Mouse (Mus musculus) R1 (cell line): ENCODE data around the gene Aldh1l2.
"Not testable (repeated sequence)": the region's sequence is repeated elsewhere in the genome, so short reads cannot be mapped to it uniquely, and the experiment has no call there.

Experiments
- DNase-seq: peaks from one replicate; pipeline ENCODE4 v3.0.0-alpha.2; 2018; ENCODE audit warnings: low read depth, low spot score

Aldh1l2 gene

DNA sequence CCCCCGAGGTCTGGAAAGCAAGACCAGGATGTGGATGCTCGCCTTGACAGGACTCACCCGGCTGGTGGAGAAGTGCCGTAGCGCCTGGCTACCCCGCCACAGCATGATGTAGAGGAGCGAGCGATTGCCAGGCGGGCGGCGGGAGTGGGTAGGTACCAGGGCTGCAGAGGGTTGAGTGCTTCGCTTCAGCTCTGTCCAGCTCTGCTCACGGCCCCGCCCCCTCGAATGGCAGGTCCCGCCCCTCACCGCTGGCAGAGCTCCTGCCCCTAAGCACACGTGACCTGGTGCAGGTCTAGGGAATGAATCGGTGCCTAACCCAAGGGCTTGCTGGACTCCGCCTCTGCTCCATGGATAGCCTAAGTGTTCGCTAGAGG is at the start of gene Aldh1l2:
Gene Aldh1l2, minus strand, starts transcription at position 231 of the 374 bp plus-strand sequence.
- peak; percentile 90 for DNase-seq

DNA sequence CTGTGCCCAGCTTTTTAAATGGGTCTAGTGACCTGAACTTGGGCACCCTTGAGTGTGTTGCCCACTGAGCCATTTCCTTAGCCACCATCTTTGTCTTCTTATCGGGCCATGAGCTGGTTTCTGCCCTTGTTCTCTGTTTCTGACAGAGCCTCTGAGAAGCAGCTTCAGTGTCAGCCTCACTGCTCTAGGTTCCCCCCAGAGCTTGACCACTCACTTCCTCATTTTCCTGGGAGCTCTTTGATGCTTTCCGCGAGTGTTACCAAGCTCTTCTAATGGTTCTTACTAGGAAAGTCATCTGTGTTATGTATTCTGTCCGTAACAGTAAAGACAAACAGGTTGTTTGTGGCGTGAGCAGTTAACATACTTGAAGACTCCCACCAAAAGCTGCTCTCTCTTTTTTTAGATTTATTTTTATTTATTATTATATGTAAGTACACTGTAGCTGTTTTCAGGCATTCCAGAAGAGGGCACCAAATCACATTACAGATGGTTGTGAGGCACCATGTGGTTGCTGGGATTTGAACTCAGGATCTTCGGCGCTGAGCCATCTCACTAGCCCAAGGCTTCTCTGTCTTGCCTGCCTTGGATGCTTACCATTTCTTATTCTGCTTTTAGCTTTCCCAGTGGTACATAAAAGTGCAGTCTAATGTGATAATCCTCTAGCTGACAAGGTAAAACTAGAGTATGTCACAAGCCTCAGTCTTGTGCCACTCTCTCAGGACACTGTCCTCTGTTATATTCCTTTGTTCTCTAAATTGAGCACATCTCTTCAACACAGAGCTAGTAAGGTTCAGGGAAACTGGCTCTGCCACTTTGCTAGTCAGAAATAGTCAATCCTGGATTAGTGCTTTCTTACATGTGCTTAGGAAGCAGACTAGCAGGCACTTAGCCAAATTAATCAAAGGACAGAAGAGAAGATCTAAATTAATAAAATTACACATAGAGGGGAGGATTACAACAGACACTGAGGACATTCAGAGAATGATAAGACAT is 31.8 kb upstream of the Aldh1l2 start:
- no peak for DNase-seq

DNA sequence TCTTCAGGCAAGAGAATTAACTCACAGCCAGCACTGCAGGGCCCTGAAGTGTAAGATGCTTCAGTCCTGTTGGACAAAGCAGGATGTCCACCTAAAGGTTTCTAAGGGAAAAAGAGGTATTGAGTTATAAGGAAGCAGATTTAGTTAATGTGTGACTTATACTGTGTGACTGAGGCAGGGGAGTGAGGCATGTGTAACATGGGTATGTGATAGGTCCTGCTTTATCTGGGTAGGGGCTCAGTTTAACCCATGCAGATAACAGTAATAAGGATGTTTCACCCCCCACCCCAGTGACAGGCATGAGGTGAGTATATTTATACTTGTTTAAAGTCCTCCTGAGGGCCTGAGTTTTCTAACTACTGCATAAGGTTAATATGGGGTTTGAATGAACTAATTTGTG is 29.1 kb upstream of the Aldh1l2 start:
- DNase-seq: no peak

DNA sequence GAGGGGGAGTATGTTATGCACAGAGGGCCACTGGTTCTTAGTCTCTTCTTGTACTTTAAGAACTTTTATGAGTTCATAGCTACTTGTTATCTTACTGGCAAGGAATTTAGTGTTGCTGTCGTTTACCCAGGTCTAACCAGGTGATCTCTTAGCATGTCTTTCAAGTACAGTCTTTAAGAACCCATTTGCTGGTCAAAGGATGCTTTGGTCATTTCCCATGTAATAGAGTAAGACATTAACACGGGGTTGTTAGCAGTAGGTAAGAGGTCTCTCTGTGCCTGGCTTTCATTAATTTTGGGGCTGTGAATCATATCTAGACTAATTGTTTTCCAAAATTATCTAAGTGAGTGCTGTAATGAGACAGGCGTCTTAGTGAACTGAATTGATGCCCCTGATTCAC is 11.4 kb upstream of the Aldh1l2 start:
- no peak for DNase-seq

DNA sequence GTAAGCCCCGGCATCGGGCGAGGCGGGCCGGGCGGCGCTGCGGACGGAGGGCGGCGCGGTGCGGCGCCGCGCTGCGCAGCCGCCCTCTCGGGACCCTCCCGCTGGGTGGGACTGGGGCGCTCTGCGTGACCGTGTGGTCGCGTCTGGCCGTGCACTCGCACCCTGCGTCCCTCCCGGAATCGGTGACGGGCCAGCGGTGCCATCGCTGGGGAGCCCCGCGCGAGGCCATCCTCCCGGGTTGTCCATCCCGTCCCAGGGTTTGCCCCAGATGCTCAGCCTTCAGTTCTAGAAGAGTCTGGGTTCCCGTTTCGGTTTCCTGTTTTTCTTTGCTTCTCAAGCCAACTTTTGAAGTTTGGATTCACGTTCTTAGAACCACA is 10.2 kb upstream of the Aldh1l2 start:
- no peak for DNase-seq

DNA sequence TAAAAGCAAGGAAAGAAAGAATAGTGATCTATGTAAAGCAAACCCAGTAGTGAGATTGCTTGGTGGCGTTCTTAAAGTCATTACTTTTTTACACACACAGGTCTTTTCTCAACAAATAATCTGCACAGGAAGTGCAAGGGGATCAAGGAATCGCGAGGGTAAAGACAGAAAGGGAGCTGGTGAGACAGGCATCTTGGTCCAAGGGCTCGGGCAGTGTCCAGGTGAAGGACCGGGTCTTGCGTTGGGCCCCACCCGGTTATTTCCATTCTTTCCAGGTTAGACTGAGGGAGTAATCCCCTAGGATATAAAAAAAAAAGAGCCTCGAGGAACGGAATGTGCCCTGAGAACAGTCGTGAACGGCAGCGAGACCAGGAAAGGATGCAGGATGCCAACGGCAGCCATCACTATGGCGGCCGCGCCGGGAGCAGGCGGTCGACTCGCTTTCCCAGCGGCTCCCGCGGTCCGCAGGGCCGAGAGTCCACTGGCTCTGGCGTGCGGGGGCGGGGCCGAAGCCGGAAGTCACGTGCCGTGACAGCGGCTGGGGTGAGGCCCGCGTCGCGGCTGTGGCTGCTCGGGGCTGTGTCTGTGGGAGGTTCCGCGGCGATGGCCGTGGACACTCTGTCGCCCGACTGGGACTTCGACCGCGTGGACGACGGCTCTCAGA is 9.6 kb upstream of the Aldh1l2 start, which contains the start of gene Washc4:
Gene Washc4, plus strand, starts transcription at position 314 of the 664 bp plus-strand sequence.
- peak; percentile 89 for DNase-seq

DNA sequence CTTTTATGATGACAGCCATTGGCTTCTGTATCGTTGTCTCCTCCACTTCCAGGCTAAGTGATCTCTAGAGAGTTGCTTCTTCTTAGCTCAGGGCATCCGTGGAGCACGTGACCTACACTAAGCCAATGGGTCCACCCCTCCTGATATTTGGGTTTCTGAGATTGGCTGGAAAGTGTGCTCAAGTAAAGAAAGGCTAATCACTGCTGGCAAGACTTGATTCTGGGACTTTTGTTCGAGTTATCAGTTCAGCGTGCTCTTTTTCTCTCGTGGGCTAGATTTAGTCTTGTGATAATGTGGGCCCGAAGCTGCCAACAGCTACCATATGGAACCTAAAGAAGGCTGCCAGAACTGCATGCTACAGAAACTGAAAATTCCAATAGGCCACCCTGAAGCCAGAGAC is 8.3 kb upstream of the Aldh1l2 start:
- DNase-seq: peak; percentile 50

DNA sequence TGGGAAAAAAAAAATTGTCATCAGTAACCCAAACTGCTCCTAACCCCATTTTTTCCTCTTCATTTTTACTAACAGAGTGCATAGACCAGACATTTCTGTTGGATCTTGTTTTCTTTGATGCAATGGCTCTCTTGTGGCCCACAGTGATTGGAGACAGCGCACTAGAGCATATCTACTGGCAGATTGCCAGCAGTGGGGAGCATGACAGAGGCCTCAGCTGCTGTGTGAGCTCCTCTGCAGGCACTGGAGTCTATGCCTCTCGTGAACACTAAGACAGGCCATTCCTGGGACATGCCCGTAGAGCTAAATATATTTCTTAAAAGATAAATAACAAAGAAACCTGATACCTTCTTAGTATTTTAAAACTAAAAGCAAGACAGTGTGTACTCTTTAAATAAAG is 6.2 kb upstream of the Aldh1l2 start:
- DNase-seq: peak; percentile 34

DNA sequence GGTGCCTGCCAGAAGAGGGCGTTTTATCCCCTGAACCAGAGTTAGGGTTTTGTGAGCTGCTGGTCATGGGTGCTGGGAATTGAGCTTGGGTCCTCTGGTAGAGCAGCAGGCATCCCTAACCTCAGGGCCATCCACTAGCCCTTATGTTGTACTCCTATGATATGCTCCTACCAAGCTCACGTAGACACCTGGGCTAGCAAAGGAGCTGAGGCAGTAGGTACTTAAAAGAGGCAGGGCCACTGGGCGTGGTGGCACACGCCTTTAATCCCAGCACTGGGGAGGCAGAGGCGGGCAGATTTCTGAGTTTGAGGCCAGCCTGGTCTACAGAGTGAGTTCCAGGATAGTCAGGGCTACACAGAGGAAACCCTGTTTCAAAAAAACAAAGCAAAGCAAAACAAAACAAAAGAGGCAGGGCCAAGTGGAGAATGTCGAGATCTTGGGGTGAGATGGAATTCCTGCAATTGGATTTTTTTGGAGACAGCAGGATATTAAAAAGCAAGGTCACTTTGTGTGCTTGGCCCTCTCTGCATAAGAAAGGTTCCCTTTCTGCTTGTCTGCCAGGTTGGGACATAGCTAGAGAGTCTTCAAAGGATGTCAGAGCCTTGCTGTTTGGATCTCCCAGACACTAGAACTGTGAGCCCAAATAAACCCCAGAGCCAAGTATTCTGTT is 5.5 kb upstream of the Aldh1l2 start:
- peak; percentile 91 for DNase-seq

DNA sequence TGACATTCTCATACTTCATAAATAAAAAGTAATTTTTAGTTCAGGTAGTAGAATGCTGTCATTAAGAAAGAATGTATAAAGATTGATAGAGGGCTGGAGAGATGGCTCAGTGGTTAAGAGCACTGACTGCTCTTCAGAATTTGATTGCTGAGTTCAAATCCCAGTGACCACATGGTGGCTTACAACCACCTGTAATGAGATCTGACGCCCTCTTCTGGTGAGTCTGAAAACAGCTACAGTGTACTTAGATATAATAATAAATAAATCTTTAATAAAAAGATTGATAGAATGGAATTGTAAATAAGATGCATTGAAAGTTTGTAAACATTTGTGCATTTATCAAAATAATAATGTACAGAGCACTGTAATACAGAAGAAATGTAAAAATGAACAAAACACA is 2.5 kb upstream of the Aldh1l2 start:
- DNase-seq: peak; percentile 24

DNA sequence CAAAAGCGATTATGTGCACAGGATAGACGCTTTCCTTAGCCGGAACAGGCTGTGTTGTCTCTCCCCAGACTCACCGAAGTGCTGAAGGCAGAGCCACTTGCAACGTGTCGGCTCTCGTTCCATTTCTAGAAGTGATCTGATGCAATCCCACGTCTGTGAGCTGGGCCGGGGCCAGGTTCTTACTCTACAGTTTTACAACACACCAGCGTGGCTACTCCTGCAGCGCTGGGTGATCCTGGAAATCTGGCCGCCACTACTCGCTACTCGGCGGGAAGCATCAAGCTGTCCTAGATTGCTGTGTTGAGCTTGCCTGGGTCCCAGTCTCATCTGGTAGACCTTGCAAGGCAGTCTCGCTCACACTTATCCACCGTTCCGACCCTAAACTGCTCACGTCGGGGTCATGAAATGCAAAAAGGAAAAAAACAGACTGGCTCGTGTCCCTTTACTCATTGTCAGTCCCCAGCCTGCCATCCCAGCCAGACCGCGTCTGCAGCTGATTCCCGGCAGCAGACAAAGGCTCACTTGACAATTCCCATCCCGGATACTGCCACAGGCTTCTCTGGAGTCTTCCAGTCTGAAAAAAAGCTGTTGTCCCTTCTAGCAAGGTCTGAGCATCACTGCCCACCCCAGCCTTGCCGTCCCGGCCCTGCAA is 556 bp downstream of the Aldh1l2 start:
- DNase-seq: peak; percentile 19

DNA sequence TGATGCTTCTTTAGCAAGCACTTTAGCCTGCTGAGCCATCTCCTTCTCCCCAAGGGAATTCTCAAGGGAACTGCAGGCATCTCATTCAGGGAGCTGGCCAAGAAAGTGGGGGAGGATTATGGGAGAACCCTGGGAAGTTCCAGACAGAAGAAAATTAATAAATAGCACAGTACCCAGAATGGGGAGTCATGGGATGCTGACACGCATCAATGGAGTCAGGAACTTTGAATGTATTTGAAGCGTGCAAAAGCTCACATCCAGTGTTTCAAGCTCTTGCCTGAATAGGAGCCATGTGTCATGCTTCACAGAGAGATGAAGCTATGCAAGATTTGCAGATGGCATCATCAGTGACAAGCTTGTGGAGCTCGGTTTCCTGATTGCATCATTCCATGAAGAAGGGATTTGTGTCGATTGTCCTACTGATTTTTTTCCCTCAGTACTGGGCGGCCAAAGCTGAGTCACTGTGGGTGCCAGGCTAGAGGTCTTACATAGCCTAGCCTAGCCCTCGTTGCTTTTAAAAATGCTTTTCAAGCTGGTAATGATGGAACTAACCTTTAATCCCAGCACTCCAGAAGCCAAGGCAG is 3.5 kb downstream of the Aldh1l2 start:
- DNase-seq: no peak

DNA sequence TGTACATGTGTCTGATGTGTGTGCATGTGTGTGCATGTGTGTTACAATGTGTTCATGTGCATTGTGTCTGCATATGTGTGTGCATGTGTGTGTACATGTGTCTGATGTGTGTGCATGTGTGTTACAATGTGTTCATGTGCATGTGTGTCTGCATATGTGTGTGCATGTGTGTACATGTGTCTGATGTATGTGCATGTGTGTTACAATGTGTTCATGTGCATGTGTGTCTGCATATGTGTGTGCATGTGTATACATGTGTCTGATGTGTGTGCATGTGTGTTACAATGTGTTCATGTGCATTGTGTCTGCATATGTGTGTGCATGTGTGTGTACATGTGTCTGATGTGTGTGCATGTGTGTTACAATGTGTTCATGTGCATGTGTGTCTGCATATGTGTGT is 9.7 kb downstream of the Aldh1l2 start:
- DNase-seq: not testable (repeated sequence)

DNA sequence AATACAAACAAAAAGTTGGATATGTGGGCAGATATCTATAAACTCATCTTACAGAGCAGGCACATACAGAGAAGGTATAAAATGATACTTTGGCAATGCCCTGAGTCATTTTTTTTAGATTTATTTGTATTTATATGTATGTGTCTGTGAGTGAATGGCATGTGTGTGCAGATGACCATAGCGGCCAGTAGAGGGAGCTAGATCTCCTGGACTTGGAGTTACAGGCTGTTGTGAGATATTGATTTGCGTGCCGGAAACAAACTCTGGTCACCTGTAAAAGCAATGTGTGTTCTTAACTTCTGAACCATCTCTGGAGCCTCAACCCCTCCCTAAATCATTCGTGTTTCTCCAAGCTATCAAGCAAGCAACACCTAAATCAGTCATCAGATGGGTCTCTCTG is 12.9 kb downstream of the Aldh1l2 start:
- DNase-seq: peak; percentile 65

DNA sequence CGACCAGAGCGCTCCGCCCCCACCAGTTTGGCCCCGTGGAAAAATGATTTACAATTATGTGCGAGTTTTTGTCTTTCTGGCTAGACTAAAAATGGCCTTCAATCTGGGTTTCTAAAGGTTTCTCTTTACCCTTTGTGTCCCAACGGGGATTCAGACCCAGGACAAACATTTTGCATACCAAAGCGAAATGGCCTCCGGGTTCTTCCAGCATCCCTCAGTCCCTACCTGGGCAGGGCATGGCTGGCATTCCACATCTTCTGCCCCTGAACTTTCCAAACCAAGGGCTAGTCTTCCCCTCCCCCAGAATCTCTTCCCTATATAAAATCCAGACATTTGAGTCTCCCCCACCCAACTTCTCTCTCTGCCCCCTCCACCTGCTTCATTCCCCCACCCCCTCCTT is 20.2 kb downstream of the Aldh1l2 start:
- DNase-seq: peak; percentile 32

DNA sequence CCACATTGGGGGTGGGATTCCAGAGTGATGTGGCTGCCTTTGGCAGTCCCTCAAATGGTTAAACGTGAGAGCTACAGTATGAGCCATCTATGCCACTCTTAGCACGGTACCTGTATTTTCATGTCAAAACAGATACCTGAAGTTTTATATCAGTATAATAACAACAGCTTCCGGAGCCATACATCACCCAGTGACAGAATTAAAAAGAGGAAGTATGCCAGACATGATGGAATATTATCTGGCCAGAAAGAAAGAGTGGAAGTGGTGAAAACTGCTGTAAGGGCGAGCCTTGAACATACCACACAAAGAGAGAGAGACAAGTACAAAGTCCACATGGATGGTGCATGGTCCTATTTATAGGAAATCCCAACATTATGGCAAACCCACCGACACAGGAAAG is 22.6 kb downstream of the Aldh1l2 start:
- DNase-seq: no peak

DNA sequence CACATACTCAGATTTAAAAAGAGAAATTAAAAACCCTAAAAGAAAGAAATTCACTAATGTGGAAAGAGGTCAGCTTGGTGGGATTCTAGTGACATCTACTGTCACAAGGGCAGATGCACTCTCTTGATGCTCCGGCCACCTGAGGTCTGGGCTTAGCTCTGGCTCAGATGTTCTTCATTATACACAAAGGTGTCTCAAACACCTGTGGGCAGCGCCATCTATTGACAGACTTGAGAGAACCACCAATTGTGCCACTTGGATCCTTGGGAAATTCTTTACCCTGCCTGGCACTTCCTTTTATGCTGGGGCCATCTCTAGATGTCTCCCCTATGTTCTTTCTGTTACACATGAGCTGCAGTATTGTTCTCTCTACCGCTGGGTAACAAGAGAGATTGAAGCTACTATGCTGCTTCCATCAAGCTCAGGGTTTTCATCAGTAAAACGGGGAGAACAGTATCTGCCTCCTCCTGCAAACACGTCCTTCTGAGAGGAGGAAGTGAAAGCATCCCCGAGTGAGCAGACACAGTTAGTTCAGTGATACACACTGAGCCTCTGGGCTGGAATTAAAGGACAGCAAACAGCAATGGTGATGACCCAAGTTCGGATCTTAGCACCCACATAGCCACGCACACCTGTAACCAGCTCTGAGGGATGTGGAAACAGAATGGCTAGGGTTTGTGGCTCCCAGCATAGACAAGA is 24.8 kb downstream of the Aldh1l2 start:
- DNase-seq: peak; percentile 61

DNA sequence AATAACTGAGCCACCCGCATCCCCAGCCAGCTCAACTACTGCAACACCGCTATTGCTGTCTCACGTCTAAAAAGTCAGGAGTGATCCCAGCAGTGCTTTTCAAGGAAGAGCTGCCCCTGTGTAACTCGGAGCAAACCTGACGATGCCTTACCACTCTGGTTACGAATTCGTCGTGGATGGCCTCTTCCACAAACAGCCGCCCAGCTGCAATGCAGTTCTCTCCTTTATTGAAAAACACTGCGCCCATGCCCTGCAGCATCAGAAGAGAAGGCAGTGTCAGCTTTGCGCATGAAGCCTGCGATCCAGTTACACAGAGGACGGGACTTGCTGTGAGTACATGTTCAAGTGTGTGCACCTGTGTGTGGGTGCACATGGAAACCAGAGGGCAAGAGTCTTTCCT is 36.6 kb downstream of the Aldh1l2 start:
- no peak for DNase-seq

DNA sequence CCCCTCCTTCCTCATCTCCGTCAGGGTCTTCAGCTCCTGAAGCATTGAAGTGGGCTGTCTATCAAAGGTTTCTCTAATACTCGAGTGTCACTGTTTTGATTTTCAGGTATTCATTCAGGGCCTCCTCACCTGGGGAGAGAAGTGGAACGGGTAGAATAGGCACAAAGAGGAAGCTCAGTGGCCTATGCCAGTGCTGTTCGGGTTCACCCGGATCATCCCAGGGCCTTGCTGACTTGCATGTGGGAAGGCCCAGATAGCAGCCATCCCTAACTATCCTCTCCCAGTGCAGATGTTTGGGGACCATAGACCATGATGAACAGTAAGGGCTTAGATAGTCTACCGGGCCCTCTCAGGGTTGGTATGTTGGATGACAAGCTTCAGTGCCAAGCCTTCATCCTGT is 43.4 kb downstream of the Aldh1l2 start:
- DNase-seq: no peak

DNA sequence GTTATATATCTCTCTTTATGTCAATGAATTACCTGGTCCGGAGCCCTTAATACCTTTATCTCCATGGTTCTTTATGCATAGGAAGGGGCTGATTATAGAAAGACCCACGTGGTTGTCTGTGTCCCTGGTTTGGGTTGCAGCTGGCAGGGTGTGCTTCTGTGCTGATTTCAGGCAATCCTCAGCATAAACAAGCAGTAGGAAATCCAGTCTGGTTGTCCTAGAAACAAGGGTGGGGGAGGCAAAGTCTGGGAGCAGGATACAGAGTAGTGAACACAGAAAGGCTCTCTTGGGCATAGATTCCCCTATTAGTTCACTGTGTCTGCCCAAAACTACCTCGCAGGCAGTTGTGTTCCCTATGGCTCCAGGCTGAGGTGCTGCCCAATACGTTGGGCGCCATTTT is 56.7 kb downstream of the Aldh1l2 start:
- DNase-seq: no peak

DNA sequence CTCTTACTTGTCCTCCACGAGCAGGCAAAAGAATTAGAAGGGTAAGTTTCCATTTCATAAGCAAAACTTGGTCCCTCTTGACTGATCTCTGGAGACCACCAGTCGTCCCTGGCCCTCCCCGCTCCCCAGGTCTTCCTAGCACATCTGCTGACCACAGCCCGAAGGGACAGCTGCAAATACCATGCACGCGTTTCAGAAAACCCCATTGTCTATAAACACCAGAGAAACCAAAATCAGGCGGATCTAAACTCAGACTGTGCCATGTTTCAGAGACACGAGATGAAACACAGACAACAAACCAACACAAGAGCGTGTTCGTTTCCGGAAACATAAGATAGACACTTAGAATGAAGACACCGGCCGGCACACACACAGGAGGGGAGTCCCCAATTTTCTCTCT is 58.7 kb downstream of the Aldh1l2 start:
- DNase-seq: no peak
